Mouse (Mus musculus) lung, embryonic 15.5 days (tissue): Measurements from ENCODE around the gene Sun1. TPM values are rescaled to one million over a fixed set of nuclear protein-coding genes. Genes with fewer than 3 reads are reported as not detected.

Source experiments
- ATAC-seq: fragments of 200-750 bp; cut with Nextera tagmentation; 2 replicates; pipeline ENCODE4 v1.8.0; 2017; ENCODE audit warnings: moderate number of reproducible peaks, borderline replicate concordance; ENCODE audit not compliant: low FRiP score, low TSS enrichment; ENCODE audit errors: extremely low read depth
- H3K27ac ChIP-seq: fragments of 300-500 bp; sonication (generic); 2 replicates; pipeline ENCODE4 v1.5.1; 2015; ENCODE audit warnings: moderate library complexity, mild to moderate bottlenecking, inconsistent platforms
- H3K27me3 ChIP-seq: fragments of 300-500 bp; sonication (generic); 2 replicates; pipeline ENCODE4 v1.6.1; 2015; ENCODE audit warnings: inconsistent platforms
- H3K36me3 ChIP-seq: fragments of 300-500 bp; sonication (generic); 2 replicates; pipeline ENCODE4 v1.6.1; 2015; ENCODE audit warnings: inconsistent platforms
- H3K4me1 ChIP-seq: fragments of 300-500 bp; sonication (generic); 2 replicates; pipeline ENCODE4 v1.6.1; 2015; ENCODE audit warnings: inconsistent platforms
- H3K4me2 ChIP-seq: fragments of 300-500 bp; sonication (generic); 2 replicates; pipeline ENCODE4 v1.6.1; 2015; ENCODE audit warnings: inconsistent platforms, mild to moderate bottlenecking, moderate library complexity
- H3K4me3 ChIP-seq: fragments of 300-500 bp; sonication (generic); 2 replicates; pipeline ENCODE4 v1.5.1; 2015; ENCODE audit warnings: mild to moderate bottlenecking, inconsistent platforms
- H3K9ac ChIP-seq: fragments of 300-500 bp; sonication (generic); 2 replicates; pipeline ENCODE4 v1.6.1; 2015; ENCODE audit warnings: inconsistent platforms
- H3K9me3 ChIP-seq: fragments of 300-500 bp; sonication (generic); 2 replicates; pipeline ENCODE4 v1.6.1; 2016; ENCODE audit warnings: inconsistent platforms
- WGBS: fragments of 180-500 bp; shearing (Covaris S2); methylation state at CpG from one replicate; pipeline ENCODE4 v1.1.7; 2015; 5-methylcytosine and 5-hydroxymethylcytosine counted together
- polyA plus RNA-seq: library from polyadenylated mRNA; unstranded; fragments of >200 nt; fragmentation: Nextera tagmentation; extraction: Ambion mirVana; gene quantifications from 2 replicates; pipeline ENCODE4 v1.2.1, GENCODE M21; 2015

Sun1 gene
- polyA plus RNA-seq, 1 experiment from 2014 or later: 52.7 TPM

DNA sequence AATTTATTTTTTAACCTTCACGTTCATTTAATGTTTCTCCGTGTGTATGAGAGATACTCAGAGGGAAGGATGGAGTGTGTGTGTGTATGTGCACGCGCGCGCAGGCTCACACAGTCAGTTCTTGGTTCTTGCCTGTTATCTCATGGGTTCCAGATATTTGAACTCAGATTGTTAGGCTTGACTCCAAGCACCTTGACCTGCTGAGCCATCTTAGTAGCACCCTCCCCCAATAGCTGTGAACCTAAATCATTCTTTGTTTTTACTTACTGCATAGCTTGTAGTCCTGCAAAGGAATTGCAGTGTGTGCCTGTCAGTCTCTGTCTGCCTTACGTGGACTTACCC, 9.2 kb downstream of the Sun1 start:
- no peak overlapping the region for H3K4me3 ChIP-seq
- H3K27me3 ChIP-seq: no peaks in the 10 kb centered on the region
- no peaks in the 10 kb centered on the region for H3K9me3 ChIP-seq
- H3K27ac ChIP-seq: no peak overlapping the region
- H3K4me1 ChIP-seq: no peaks in the 10 kb centered on the region
- no peak for ATAC-seq
- WGBS: 92% methylated on average over 7 of the region's 7 CpGs
- H3K36me3 ChIP-seq: peaks cover 7% of the 10 kb centered on the region
- H3K9ac ChIP-seq: no peak overlapping the region
- H3K4me2 ChIP-seq: no peak overlapping the region

DNA sequence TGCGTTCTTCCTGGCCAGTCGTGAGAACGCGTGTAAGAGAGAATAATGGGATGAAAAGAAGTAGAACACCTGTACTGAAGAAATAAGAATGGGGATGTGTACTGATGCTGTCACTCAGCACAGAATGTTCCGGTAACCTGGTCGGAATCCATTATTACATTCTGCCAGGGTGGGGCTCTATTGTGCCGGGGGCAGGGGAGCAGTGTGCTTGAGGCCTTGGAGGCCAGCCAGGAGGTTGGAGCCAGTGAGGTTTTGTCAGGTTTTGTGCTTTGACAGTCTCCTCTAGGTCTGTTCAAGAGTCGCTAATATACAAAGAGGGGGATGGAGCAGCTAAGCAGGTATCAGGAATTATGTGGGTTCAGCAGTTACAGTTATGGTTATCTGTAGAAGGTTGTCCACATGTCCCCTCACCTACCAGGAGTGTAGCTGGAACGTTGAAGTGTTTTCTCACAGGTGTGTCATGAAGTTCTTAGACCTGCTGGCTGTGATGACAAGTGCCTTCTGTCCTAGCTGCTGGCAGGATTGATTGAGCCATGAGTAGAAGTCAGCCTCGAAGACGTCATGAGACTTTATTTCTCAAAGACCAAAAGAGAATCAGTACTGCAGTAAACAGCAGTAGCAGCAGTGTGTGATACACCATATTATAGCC, 11.4 kb downstream of the Sun1 start:
- no peaks in the 10 kb centered on the region for H3K9me3 ChIP-seq
- H3K27me3 ChIP-seq: no peaks in the 10 kb centered on the region
- no peak overlapping the region for H3K4me3 ChIP-seq
- H3K9ac ChIP-seq: no peak overlapping the region
- H3K4me2 ChIP-seq: no peak overlapping the region
- no peak overlapping the region for H3K27ac ChIP-seq
- no peaks in the 10 kb centered on the region for H3K4me1 ChIP-seq
- H3K36me3 ChIP-seq: peaks cover 25% of the 10 kb centered on the region
- ATAC-seq: no peak
- WGBS: 86% methylated on average over 11 of the region's 11 CpGs

DNA sequence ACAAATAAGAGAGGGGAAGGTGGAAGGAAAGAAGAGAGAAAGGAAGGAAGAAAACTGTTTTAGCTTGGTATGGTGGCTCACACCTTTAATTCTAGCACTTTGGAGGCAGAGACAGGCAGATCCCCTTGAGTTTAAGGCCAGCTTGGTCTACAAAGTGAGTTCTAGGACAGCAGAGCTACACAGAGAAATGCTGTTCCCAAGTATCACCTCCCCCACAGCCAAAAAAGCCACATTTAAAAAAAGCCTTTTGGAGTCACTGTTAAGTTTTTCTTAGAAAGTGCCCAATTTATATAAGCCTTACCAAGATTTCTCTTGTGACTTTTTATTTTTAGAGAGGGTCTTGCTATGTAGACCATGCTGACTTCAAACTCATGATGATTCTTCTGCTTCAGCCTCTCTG, 13.9 kb downstream of the Sun1 start:
- Histone ChIP-seq H3K4me1 (no peaks in the 10 kb centered on the region), H3K27ac (no peak overlapping the region), H3K9ac (no peak overlapping the region), H3K4me3 (no peak overlapping the region), H3K36me3 (peaks cover 28% of the 10 kb centered on the region), H3K4me2 (no peak overlapping the region), H3K27me3 (no peaks in the 10 kb centered on the region), H3K9me3 (no peaks in the 10 kb centered on the region)
- no peak for ATAC-seq

DNA sequence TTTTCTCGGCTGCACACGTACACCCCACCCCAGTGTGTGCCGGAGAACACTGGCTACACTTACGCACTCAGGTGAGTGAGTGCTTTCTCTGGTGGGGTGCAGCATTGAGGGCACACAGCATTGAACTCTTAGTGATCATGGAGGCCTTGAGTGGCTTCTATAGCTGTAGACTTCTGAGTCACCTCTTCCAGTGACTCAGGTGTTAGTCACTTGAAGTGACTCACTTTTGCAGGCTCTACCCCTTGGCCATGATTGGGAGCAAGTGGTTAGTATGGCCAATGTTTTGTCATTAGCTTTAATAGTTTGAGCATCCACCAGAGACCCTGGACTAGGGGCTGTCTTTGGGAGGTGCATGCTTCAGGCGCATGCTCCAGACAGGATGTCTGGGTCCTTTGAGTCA, 14.7 kb downstream of the Sun1 start:
- 97% methylated on average over 5 of the region's 5 CpGs for WGBS
- Histone ChIP-seq H3K27me3 (no peaks in the 10 kb centered on the region), H3K4me2 (no peak overlapping the region), H3K4me3 (no peak overlapping the region), H3K9ac (no peak overlapping the region), H3K9me3 (no peaks in the 10 kb centered on the region), H3K4me1 (no peaks in the 10 kb centered on the region), H3K36me3 (peaks cover 31% of the 10 kb centered on the region), H3K27ac (no peak overlapping the region)
- ATAC-seq: no peak

DNA sequence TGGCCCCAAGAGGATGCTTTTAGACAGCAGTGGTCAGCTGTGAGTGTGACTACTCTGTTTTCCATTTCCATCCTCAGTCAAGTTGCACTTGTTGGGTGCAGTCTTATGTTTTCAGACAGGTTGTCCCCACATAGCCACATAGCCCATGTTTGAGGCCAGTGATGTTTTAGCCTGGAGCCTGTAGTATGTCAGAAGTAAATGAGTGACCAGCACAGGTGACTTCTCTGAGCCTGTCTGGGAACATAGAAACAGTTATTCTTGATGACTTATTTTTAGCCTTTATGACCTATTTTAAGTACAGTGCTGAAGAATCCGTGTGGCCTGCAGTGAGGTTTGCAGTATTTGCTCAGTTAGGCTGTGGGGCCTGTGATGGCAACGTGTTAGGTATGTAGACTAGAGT, 15.7 kb downstream of the Sun1 start:
- H3K27me3 ChIP-seq: no peaks in the 10 kb centered on the region
- no peak overlapping the region for H3K27ac ChIP-seq
- WGBS: 87% methylated on average over 2 of the region's 2 CpGs
- H3K4me1 ChIP-seq: no peaks in the 10 kb centered on the region
- ATAC-seq: no peak
- H3K36me3 ChIP-seq: peaks cover 24% of the 10 kb centered on the region; the same call in 1 of the 2 replicates
- H3K4me3 ChIP-seq: no peak overlapping the region
- H3K9me3 ChIP-seq: no peaks in the 10 kb centered on the region
- H3K4me2 ChIP-seq: no peak overlapping the region
- no peak overlapping the region for H3K9ac ChIP-seq

DNA sequence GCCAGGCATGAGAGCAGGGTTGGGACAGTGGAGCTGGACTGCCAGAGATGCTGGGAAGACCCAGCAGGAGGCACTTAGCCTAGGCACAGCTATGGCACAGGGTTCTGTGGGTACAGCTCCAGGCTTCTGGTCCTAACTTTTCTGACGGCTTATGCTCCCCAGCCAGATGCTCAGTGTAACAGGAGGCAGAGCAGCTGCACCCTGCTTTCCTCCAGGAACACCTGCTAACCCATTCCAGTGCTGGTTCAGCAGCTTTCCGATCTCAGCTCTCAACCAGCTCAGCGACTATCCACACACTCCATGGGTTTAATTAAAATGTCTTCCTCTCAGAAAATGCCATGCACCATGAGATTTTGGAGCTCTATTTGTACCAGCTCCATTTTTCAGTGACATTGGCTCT, 16.3 kb downstream of the Sun1 start:
- Histone ChIP-seq H3K4me3 (no peak overlapping the region), H3K9ac (no peak overlapping the region), H3K36me3 (peaks cover 26% of the 10 kb centered on the region; the same call in 1 of the 2 replicates), H3K4me2 (no peak overlapping the region), H3K27me3 (no peaks in the 10 kb centered on the region), H3K4me1 (no peaks in the 10 kb centered on the region), H3K9me3 (no peaks in the 10 kb centered on the region), H3K27ac (no peak overlapping the region)
- WGBS: 90% methylated on average over 3 of the region's 3 CpGs
- no peak for ATAC-seq

DNA sequence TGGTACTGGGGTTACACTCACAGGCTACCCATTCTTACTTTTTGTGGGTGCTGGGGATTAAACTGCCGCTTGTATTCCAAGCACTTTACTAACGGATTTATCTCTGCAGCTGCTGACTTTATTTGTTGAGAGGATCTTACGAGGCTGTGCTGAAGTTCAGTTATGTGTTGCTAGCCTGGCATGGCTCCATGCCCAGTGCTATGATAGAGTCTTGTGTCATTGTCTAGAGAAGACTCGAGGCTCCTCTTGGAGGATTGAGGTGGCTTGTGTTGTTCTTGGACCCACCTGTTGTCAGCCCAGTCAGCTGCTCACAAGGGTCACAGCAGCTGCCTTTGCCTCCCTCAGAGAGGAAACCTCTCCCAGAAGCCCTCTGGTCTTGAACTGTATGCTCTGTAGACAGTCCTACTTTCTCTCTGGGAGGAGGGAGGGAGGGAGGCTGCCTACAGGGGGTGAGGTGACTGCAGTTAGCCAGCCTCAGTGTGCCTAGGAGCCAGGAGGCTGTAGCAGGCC, 19.6 kb downstream of the Sun1 start:
- H3K4me2 ChIP-seq: no peak overlapping the region
- peaks cover 47% of the 10 kb centered on the region for H3K36me3 ChIP-seq
- no peaks in the 10 kb centered on the region for H3K9me3 ChIP-seq
- no peaks in the 10 kb centered on the region for H3K27me3 ChIP-seq
- ATAC-seq: no peak
- no peak overlapping the region; the same call in 1 of the 2 replicates for H3K27ac ChIP-seq
- H3K4me3 ChIP-seq: no peak overlapping the region
- H3K9ac ChIP-seq: no peak overlapping the region
- WGBS: 72% methylated on average over 4 of the region's 4 CpGs
- no peaks in the 10 kb centered on the region for H3K4me1 ChIP-seq

DNA sequence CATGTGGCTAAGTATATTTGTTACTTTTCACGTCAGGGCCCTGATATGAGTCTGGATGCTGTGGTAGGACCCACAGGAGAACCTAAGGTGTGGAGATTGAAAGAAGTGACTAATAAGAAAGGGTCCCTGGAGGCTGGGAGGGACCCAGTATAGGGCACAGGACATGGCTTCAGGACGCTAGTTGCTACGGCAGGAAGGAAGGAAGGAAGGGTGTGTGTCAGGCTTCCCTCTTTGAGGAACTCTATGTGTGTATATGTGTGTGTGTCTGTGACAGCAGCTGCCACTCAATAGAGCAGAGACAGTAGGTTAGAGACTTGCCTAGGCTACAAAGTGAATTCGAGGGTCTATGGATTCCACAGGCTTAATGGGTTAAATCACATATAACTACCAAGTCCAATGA, 20.2 kb downstream of the Sun1 start:
- no peak overlapping the region for H3K4me2 ChIP-seq
- no peak overlapping the region for H3K4me3 ChIP-seq
- no peak for ATAC-seq
- H3K4me1 ChIP-seq: no peaks in the 10 kb centered on the region
- peaks cover 47% of the 10 kb centered on the region for H3K36me3 ChIP-seq
- H3K9me3 ChIP-seq: no peaks in the 10 kb centered on the region
- H3K9ac ChIP-seq: no peak overlapping the region
- WGBS: 74% methylated on average over 4 of the region's 4 CpGs
- H3K27ac ChIP-seq: no peak overlapping the region; the same call in 1 of the 2 replicates
- no peaks in the 10 kb centered on the region for H3K27me3 ChIP-seq

DNA sequence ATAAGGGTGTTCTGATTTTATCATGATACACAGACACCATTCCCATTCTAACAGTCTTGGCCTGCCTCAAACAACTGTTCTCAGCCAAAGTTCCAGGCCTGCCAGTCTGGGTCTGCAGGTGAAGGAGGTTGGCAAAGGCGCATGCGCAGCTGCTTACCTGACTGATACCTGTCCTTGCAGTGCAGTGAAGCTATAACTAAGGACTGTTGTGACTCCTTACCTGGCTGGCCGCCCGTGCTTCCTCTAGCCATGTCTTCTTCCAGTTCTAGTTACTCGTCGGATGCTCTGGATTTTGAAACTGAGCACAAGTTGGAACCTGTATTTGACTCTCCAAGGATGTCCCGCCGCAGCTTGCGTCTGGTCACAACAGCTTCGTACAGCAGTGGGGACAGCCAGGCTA, 22.9 kb downstream of the Sun1 start:
- ATAC-seq: no peak
- H3K4me2 ChIP-seq: no peak overlapping the region
- no peak overlapping the region for H3K9ac ChIP-seq
- peaks cover 59% of the 10 kb centered on the region for H3K36me3 ChIP-seq
- no peak overlapping the region for H3K4me3 ChIP-seq
- no peaks in the 10 kb centered on the region for H3K9me3 ChIP-seq
- H3K27me3 ChIP-seq: no peaks in the 10 kb centered on the region
- 97% methylated on average over 10 of the region's 10 CpGs for WGBS
- H3K27ac ChIP-seq: no peak overlapping the region
- H3K4me1 ChIP-seq: no peaks in the 10 kb centered on the region

DNA sequence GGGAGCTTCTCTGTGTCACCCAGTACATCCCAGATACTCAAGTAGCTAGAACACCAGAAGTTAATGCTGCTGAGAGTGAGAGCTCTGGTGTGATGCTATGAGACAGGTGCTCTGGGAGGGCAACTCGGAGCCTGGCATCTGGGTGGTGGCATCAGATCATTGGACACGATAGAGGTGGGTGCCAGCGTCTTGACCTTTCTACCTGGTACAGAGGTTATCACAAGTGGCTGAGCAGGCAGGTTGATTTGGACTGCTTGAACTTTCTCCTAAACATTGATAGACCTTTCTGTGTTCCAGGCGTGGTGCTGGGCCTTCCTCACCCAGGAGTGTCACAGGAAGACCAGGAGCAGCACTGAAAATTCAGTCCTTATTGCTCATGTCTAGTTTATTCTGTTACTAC, 26.8 kb downstream of the Sun1 start:
- no peak overlapping the region for H3K9ac ChIP-seq
- H3K4me2 ChIP-seq: no peak overlapping the region
- no peak overlapping the region for H3K27ac ChIP-seq
- H3K36me3 ChIP-seq: peaks cover 76% of the 10 kb centered on the region
- no peaks in the 10 kb centered on the region for H3K9me3 ChIP-seq
- WGBS: 88% methylated on average over 4 of the region's 4 CpGs
- no peaks in the 10 kb centered on the region for H3K27me3 ChIP-seq
- H3K4me1 ChIP-seq: no peaks in the 10 kb centered on the region
- H3K4me3 ChIP-seq: no peak overlapping the region
- no peak for ATAC-seq

DNA sequence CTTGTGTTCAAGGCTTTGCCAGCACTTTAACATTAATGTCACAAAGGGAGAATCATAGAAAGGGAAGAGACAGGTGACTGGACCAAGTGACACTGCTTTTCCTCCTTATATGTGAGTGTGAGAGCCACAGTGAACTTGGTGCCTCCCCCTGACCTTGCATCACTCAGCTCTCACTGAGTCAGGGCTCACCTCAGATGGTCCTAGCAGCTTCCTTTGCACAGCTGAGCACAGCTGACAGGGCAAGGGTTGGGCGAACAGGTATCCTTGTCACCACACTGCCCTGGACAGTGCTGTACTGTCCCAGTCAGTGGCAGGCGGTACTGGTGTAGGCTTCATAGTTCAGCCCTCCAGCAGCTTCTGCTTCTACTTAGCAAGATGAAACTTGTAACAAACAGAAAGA, 27.2 kb downstream of the Sun1 start:
- peaks cover 77% of the 10 kb centered on the region for H3K36me3 ChIP-seq
- H3K4me2 ChIP-seq: no peak overlapping the region
- 93% methylated on average over 2 of the region's 2 CpGs for WGBS

DNA sequence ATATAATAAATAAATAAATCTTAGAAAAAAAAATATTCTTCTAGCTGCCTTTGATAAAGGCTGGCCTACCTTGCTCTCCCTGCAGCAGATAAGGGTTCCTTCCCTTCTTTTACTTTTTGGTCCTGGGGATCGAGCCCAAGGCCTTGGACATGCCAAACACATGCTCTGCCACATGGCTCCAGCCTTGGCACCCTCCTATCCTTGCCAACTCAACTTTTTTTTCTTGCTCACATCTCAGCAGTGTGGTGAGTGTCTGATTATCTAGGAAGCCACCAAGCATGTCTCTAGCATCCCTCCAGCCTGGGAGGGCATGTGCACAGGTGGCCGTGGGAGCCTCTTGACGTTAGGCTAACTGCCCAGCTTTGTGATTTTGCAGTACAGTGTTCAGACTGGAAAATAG, 27.9 kb downstream of the Sun1 start:
- Histone ChIP-seq H3K27me3 (no peaks in the 10 kb centered on the region), H3K36me3 (peaks cover 77% of the 10 kb centered on the region), H3K4me1 (no peaks in the 10 kb centered on the region), H3K27ac (no peak overlapping the region), H3K4me3 (no peak overlapping the region), H3K9me3 (no peaks in the 10 kb centered on the region), H3K9ac (no peak overlapping the region), H3K4me2 (no peak overlapping the region)
- WGBS: 93% methylated on average over 3 of the region's 3 CpGs
- no peak for ATAC-seq

More for the DNA sequence above, 27.2 kb downstream of the Sun1 start:
- Histone ChIP-seq H3K27ac (no peak overlapping the region), H3K4me1 (no peaks in the 10 kb centered on the region), H3K9me3 (no peaks in the 10 kb centered on the region), H3K4me3 (no peak overlapping the region), H3K9ac (no peak overlapping the region), H3K27me3 (no peaks in the 10 kb centered on the region)
- no peak for ATAC-seq

DNA sequence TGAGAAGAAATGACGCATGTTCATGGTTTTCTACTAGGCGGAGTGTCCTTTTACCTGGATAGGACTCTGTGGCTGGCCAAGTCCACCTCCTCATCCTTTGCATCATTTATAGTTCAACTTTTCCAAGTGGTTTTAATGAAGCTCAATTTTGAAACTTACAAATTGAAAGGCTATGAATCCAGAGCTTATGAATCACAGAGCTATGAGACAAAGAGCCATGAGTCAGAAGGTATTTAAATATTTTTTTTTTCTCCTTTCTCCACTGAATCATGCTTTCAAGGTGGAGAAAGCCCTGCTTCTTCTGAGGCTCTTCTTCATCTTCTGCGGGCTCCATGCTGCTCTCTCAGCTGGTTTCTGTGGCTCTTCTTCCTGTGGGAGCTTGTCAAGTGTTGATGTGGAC, 29.3 kb downstream of the Sun1 start:
- peaks cover 77% of the 10 kb centered on the region for H3K36me3 ChIP-seq
- H3K4me1 ChIP-seq: no peaks in the 10 kb centered on the region
- no peak overlapping the region for H3K27ac ChIP-seq
- 96% methylated on average over 3 of the region's 3 CpGs for WGBS
- H3K4me2 ChIP-seq: no peak overlapping the region
- no peak overlapping the region for H3K4me3 ChIP-seq
- no peak for ATAC-seq
- no peaks in the 10 kb centered on the region for H3K27me3 ChIP-seq
- H3K9me3 ChIP-seq: no peaks in the 10 kb centered on the region
- no peak overlapping the region for H3K9ac ChIP-seq
